Mouse (Mus musculus): Measurements from ENCODE around the gene Nup54. TPM values are rescaled to one million over a fixed set of nuclear protein-coding genes. Genes with fewer than 3 reads are reported as not detected.

Gene Nup54
- polyA plus RNA-seq, 1 experiment from 2014 or later, result 51.0 TPM

- Histone ChIP-seq H3K9ac (no peak overlapping the region), H3K27me3 (no peaks in the 10 kb centered on the region), H3K27ac (no peak overlapping the region), H3K4me3 (no peak overlapping the region), H3K4me2 (no peak overlapping the region), H3K36me3 (peaks cover 74% of the 10 kb centered on the region), H3K9me3 (no peaks in the 10 kb centered on the region), H3K4me1 (replicated peaks) (no peaks in the 10 kb centered on the region)
- 90% methylated on average over 2 of the region's 2 CpGs for WGBS
- no peak for ATAC-seq (ENCODE audit: low FRiP score)
Observed at GRCm38 (mm10) chr5:92445016-92445415, 10.0 kb upstream of the Nup54 start.

GRCm38 (mm10) chr5:92442914-92443313 lies 7.9 kb upstream of the Nup54 start:
- Histone ChIP-seq H3K27ac (no peak overlapping the region), H3K4me1 (replicated peaks) (no peaks in the 10 kb centered on the region), H3K4me2 (no peak overlapping the region), H3K9me3 (no peaks in the 10 kb centered on the region), H3K4me3 (no peak overlapping the region), H3K9ac (no peak overlapping the region), H3K27me3 (no peaks in the 10 kb centered on the region), H3K36me3 (peaks cover 53% of the 10 kb centered on the region)
- no peak for ATAC-seq (ENCODE audit: low FRiP score)
- 88% methylated on average over 7 of the region's 7 CpGs for WGBS

- H3K4me3 ChIP-seq, result no peak overlapping the region
- H3K36me3 ChIP-seq, result peaks cover 39% of the 10 kb centered on the region
- H3K9me3 ChIP-seq, result no peaks in the 10 kb centered on the region
- WGBS, result 85% methylated on average over 5 of the region's 5 CpGs
- H3K27ac ChIP-seq, result no peak overlapping the region
- H3K4me1 ChIP-seq (replicated peaks), result no peaks in the 10 kb centered on the region
- no peak overlapping the region for H3K4me2 ChIP-seq
- no peaks in the 10 kb centered on the region for H3K27me3 ChIP-seq
- no peak for ATAC-seq (ENCODE audit: low FRiP score)
- no peak overlapping the region for H3K9ac ChIP-seq
Observed at GRCm38 (mm10) chr5:92441494-92441893, 6.5 kb upstream of the Nup54 start.

- Histone ChIP-seq H3K4me1 (replicated peaks) (peaks cover 10% of the 10 kb centered on the region), H3K4me3 (no peak overlapping the region), H3K4me2 (no peak overlapping the region), H3K27me3 (no peaks in the 10 kb centered on the region), H3K27ac (no peak overlapping the region), H3K9me3 (no peaks in the 10 kb centered on the region), H3K9ac (no peak overlapping the region), H3K36me3 (peaks cover 11% of the 10 kb centered on the region)
- ATAC-seq (ENCODE audit: low FRiP score), result no peak
- 92% methylated on average over 8 of the region's 8 CpGs for WGBS
Observed at GRCm38 (mm10) chr5:92438540-92438939, 3.5 kb upstream of the Nup54 start.

- Histone ChIP-seq H3K36me3 (peaks cover 7% of the 10 kb centered on the region), H3K4me2 (peak overlapping the region; percentile 80), H3K9ac (peak overlapping the region; percentile 96), H3K27ac (peak overlapping the region; percentile 83), H3K27me3 (no peaks in the 10 kb centered on the region), H3K4me3 (peak overlapping the region; percentile 97), H3K4me1 (replicated peaks) (peaks cover 15% of the 10 kb centered on the region), H3K9me3 (no peaks in the 10 kb centered on the region)
- 1% methylated on average over 30 of the region's 39 CpGs for WGBS
- peak; percentile 79 for ATAC-seq (ENCODE audit: low FRiP score)
Observed at GRCm38 (mm10) chr5:92434571-92434985, 441 bp downstream of the Nup54 start.

GRCm38 (mm10) chr5:92434070-92434469 lies 949 bp downstream of the Nup54 start:
- peak overlapping the region; percentile 83; the same call in 1 of the 2 replicates for H3K27ac ChIP-seq
- no peaks in the 10 kb centered on the region for H3K27me3 ChIP-seq
- peak overlapping the region; percentile 80 for H3K4me2 ChIP-seq
- ATAC-seq (ENCODE audit: low FRiP score), result no peak
- H3K36me3 ChIP-seq, result peaks cover 9% of the 10 kb centered on the region
- peak overlapping the region; percentile 97 for H3K4me3 ChIP-seq
- H3K4me1 ChIP-seq (replicated peaks), result peaks cover 15% of the 10 kb centered on the region
- H3K9me3 ChIP-seq, result no peaks in the 10 kb centered on the region
- WGBS, result 2% methylated on average over 12 of the region's 12 CpGs
- peak overlapping the region; percentile 96 for H3K9ac ChIP-seq

GRCm38 (mm10) chr5:92431611-92432010 lies 3.4 kb downstream of the Nup54 start:
- Histone ChIP-seq H3K27ac (0 out of 2 replicates have a peak overlapping the region, but pooled peaks have one; percentile 8), H3K4me1 (replicated peaks) (peaks cover 15% of the 10 kb centered on the region), H3K27me3 (no peaks in the 10 kb centered on the region), H3K4me3 (no peak overlapping the region), H3K9me3 (no peaks in the 10 kb centered on the region), H3K4me2 (no peak overlapping the region), H3K9ac (no peak overlapping the region), H3K36me3 (peaks cover 33% of the 10 kb centered on the region)
- 77% methylated on average over 7 of the region's 7 CpGs for WGBS
- ATAC-seq (ENCODE audit: low FRiP score), result no peak

- Histone ChIP-seq H3K27ac (no peak overlapping the region), H3K36me3 (peaks cover 36% of the 10 kb centered on the region), H3K9ac (no peak overlapping the region), H3K4me2 (no peak overlapping the region), H3K4me1 (replicated peaks) (peaks cover 15% of the 10 kb centered on the region), H3K27me3 (no peaks in the 10 kb centered on the region), H3K9me3 (no peaks in the 10 kb centered on the region), H3K4me3 (no peak overlapping the region)
- no peak for ATAC-seq (ENCODE audit: low FRiP score)
- 90% methylated on average over 5 of the region's 5 CpGs for WGBS
Observed at GRCm38 (mm10) chr5:92430723-92431122, 4.3 kb downstream of the Nup54 start.

GRCm38 (mm10) chr5:92424126-92424525 lies 10.9 kb downstream of the Nup54 start:
- 94% methylated on average over 11 of the region's 11 CpGs for WGBS
- H3K9me3 ChIP-seq, result no peaks in the 10 kb centered on the region
- peaks cover 82% of the 10 kb centered on the region for H3K36me3 ChIP-seq
- ATAC-seq (ENCODE audit: low FRiP score), result no peak
- H3K4me3 ChIP-seq, result no peak overlapping the region
- no peak overlapping the region for H3K4me2 ChIP-seq
- no peaks in the 10 kb centered on the region for H3K27me3 ChIP-seq
- H3K4me1 ChIP-seq (replicated peaks), result no peaks in the 10 kb centered on the region
- H3K27ac ChIP-seq, result no peak overlapping the region
- no peak overlapping the region for H3K9ac ChIP-seq

- Histone ChIP-seq H3K4me3 (no peak overlapping the region), H3K27me3 (no peaks in the 10 kb centered on the region), H3K9me3 (no peaks in the 10 kb centered on the region), H3K4me1 (replicated peaks) (no peaks in the 10 kb centered on the region), H3K36me3 (peaks cover 45% of the 10 kb centered on the region), H3K9ac (no peak overlapping the region), H3K27ac (no peak overlapping the region), H3K4me2 (no peak overlapping the region)
- 90% methylated on average over 8 of the region's 8 CpGs for WGBS
- ATAC-seq (ENCODE audit: low FRiP score), result no peak
Observed at GRCm38 (mm10) chr5:92413982-92414375, 21.0 kb downstream of the Nup54 start.

- no peaks in the 10 kb centered on the region for H3K27me3 ChIP-seq
- H3K4me2 ChIP-seq, result no peak overlapping the region
- no peaks in the 10 kb centered on the region for H3K9me3 ChIP-seq
- H3K36me3 ChIP-seq, result peaks cover 41% of the 10 kb centered on the region
- 91% methylated on average over 11 of the region's 11 CpGs for WGBS
- H3K9ac ChIP-seq, result no peak overlapping the region
- no peak overlapping the region for H3K4me3 ChIP-seq
- H3K27ac ChIP-seq, result no peak overlapping the region
- H3K4me1 ChIP-seq (replicated peaks), result no peaks in the 10 kb centered on the region
- ATAC-seq (ENCODE audit: low FRiP score), result peak; percentile 43; the same call in 1 of the 2 replicates
Observed at GRCm38 (mm10) chr5:92413271-92413981, 21.6 kb downstream of the Nup54 start.

GRCm38 (mm10) chr5:92411461-92412140 lies 23.4 kb downstream of the Nup54 start:
- WGBS, result 75% methylated on average over 7 of the region's 7 CpGs
- H3K9ac ChIP-seq, result no peak overlapping the region
- no peaks in the 10 kb centered on the region for H3K9me3 ChIP-seq
- ATAC-seq (ENCODE audit: low FRiP score), result no peak
- no peak overlapping the region for H3K4me3 ChIP-seq
- H3K27ac ChIP-seq, result no peak overlapping the region
- no peaks in the 10 kb centered on the region for H3K4me1 ChIP-seq (replicated peaks)
- H3K36me3 ChIP-seq, result peaks cover 25% of the 10 kb centered on the region
- no peaks in the 10 kb centered on the region for H3K27me3 ChIP-seq
- no peak overlapping the region for H3K4me2 ChIP-seq

- Histone ChIP-seq H3K27ac (no peak overlapping the region), H3K4me3 (no peak overlapping the region), H3K4me2 (no peak overlapping the region), H3K9ac (no peak overlapping the region), H3K36me3 (peaks cover 18% of the 10 kb centered on the region), H3K9me3 (no peaks in the 10 kb centered on the region), H3K4me1 (replicated peaks) (no peaks in the 10 kb centered on the region), H3K27me3 (no peaks in the 10 kb centered on the region)
- ATAC-seq (ENCODE audit: low FRiP score), result no peak
- 87% methylated on average over 5 of the region's 5 CpGs for WGBS
Observed at GRCm38 (mm10) chr5:92410486-92410885, 24.5 kb downstream of the Nup54 start.
